Mouse (Mus musculus) kidney, adult 11 months (tissue): ENCODE measurements at regions not wholly inside any gene's neighbourhood (a gene's known extent, or its start where the extent isn't known, plus 50 kb on each side); places are given as distances from the start of the nearest gene placed in this dataset.

Experiments used
- DNase-seq: peaks from one replicate; pipeline ENCODE4 v3.0.0; 2022

DNA sequence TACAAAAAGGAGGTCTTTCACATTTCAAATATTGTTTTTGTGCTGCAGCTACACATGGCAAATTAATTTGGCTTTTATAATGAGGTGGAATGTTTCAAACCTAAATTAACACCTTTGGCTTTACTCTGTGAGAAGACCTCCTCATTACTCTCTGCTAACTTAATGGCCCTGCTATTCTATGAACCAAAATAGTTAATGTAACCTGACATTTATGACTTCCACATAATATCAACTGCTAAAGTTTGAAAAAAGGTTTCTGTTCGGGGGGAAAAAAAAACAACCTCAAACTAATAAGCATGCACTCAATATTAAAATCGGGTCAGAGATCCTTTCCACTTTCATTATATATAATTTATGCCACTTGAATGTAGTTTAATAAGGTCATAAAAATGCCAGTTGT is 197.2 kb upstream of the Cep162 start:
- no peak for DNase-seq

DNA sequence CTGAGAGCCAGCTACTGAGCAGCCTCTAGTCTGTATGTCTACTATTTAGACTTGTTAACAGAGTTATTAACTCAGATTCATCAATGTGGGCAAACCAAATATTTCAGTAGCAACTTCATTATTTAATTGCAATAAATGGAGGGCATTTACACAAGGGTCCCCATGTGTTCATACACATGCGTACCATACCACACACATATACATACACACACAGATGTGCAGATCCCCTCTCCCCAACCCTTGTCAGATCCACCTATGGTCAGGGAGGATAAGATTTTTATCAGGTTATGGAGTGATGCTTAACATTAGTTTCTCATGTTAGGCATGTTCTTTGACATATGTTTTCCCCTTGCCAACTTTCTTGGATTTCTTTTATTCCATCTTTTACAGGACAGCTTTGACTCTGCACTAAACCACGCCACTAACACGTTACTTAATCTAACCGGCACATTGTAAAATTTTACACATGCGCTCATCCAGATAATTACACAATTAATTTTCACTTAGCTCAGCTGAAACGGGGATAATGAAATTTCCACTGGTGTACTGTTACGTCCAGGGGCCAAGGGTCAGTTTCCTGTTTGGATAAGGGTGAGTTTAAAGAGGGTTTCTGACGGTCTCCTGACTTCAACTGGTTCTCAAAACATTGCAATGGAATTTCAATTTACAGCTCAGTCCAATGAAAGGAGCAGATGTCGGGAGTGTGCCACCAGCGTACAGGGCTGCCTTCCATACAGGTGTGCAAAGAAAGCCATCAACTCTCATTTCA is 188.3 kb upstream of the Cep162 start:
- DNase-seq: no peak

DNA sequence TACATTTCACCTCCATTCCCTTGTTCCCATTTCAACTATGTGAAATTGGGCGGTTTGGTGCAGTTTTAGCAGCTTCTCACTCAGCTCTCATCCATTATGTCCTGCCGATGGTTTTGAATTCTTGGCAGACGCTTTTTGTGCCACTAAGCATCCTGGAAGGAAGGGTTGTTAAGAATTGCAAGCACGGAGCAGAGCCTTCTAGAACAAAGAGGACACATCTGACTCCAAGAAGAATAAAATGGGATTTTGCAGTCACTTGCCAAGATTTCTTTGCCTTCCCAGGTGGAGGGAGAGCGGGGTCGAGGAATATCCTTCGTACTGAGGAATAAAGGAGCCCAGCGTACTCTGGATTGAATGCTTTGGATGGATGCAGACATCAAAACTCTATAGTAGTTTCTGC is 176.7 kb upstream of the Cep162 start:
- DNase-seq: no peak

DNA sequence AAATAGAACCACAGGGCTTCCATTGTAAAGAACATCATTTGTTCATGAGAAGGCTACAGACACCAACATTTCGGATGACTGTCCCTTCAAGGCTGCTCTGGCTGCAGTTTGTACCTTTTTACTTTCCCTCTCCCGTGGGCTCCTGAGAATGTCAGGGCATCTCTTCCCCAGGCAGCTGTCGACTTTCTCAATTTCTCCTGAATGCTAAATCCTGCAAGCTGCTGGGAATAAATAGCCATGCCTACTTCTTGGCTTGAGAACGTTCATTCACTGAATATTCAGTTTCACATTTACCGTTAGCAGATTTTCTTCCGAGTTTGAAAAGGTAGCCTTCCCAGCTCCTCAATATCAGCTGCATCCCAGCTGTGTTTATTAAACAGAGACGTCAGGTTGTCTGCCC is 176.2 kb upstream of the Cep162 start:
- no peak for DNase-seq

DNA sequence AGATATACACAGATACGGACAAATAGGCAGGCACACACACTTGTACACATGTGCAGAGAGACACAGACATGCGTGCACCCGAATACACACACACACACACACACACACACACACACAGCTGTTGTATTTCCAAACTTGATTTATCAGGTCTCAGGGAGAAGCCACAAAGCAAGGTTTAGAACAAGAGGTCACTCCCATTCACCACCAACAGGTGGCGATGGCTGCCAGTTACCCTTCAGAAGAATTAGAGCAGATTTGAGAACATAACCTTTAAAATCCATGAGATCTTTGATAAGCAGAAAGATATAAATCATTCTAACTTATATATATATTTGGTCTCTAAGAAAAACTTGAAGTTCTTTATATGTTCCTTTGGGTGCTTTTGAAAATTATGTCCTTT is 169.9 kb upstream of the Cep162 start:
- DNase-seq: no peak

DNA sequence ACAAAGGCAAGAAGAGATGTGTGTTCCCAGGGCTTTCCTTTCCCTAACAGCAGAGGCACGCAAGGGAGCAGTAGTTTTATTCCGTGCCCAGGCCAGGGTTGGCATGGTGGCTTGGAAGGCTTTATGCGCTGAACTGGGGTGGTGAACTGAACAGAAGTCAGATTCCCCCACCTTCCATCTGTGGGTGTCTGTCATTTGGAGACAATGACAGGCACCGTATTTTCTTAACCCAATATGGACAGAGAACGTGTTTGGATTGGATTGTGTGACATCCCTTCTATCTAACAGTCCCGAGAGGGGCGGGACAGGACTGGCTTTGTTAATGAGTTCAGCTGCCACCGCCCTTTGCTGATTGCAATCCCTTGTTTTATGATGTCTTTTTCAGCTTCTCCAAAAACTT is 165.8 kb upstream of the Cep162 start:
- no peak for DNase-seq

DNA sequence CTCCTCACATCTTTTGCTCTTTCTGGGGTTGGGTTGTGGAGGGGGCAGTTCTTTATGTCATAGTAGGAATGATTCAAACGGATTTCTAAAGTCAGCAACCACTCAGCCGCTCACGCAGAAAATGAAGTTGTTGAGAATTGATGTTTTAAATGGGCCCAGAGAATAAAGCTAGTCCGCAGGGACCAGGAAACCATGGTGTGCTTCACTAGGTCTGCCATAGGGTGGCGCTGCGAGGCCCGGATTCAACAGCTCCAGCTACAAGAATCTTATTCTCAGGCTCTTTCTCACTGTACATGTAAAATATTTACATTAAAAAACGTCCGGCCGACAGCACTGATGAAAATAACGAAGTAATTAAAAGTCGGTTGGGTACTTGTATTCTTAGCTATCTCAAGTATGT is 164.0 kb upstream of the Cep162 start:
- DNase-seq: no peak

DNA sequence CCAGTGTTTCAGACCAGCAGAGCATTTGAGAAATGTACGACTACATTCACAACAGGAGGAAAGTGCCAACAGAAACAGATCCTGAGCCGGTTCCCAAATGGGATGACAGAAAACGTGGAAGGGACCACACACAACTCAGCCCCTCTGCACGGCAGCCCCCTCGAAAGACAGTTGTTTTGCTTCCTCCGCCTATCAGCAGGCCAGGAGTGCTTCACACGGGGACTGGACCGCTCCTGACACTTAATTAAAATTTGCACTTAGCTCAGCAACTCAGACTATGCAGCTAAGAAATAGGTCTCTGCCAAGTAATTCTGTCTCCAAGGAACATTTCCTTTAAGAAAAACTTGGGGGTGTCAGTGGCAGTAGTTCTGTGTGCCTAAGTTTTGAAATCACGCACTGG is 157.6 kb upstream of the Cep162 start:
- DNase-seq: no peak

DNA sequence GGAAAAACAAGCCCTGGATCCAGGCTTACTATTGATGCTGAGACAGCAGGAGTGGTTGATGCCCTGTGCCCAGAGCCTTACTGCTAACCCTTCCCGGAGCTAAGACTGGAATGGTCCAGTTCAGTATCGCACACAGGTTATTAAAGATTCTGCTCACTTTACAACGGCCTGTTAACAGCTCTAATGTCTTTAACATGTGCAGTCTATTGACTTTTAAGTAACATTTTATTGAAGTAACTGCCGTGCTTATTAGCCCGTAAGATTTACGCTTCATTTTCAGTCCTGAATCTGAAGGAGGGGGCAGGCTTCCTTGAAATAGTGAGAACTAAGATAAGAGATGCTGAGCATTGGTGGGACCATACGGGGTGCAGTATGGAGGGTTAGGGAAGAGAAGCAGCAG is 155.7 kb upstream of the Cep162 start:
- no peak for DNase-seq

DNA sequence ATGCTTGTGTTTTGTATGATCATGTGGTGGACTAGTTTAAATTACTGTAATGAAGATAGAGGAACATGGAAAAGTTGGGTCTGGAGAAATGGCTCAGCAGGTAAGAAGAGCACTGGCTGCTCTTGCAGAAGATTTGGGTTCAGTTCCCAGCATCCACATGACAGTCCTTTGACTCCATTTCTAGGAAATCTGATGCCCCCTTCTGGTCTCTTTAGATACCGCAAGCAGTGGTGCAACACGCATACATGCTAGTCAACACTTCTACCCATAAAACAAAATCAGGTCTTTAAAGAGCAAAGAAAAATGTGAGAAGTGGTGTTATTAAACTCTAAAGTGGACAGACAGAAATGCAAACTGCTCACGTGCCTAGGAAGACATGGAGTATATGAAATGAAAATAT is 154.4 kb upstream of the Cep162 start:
- DNase-seq: no peak

DNA sequence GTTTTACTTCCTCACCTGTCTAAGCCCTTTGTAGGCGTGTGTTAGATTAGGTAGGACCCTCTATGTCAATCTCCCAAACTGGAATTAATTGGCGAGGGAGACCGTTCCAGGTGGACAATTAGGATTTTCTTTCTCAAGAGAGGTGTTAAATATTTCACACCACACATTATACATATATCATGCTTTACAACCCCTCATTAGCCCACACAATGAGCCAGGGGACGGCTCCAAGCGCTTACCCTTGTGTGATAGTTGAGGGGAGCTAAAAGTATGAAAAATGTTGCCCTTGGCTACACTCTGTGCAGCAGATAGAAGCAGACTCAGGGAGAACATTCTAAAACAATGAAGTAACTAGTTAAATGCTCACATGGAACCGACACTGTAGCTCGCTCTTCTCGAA is 153.5 kb upstream of the Cep162 start:
- DNase-seq: no peak

DNA sequence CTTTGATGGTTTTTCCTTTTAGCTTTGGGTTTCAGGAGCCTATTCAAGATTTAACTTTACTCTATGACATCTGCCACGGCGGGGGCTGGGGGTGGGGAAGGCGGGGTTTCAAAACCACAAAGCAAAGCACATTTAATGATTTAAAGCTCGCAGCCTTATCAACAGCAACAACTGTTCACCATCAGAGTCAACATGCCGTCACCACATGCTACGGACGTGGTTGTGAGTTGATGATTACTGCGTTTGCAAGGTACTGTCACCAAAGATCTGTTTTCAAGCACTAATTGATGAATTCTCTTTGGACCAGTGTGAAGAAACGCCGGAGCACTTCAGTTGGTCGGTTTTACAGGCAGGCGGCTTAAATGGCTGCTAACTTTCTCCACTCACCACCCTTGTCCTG is 151.1 kb upstream of the Cep162 start:
- DNase-seq: no peak

DNA sequence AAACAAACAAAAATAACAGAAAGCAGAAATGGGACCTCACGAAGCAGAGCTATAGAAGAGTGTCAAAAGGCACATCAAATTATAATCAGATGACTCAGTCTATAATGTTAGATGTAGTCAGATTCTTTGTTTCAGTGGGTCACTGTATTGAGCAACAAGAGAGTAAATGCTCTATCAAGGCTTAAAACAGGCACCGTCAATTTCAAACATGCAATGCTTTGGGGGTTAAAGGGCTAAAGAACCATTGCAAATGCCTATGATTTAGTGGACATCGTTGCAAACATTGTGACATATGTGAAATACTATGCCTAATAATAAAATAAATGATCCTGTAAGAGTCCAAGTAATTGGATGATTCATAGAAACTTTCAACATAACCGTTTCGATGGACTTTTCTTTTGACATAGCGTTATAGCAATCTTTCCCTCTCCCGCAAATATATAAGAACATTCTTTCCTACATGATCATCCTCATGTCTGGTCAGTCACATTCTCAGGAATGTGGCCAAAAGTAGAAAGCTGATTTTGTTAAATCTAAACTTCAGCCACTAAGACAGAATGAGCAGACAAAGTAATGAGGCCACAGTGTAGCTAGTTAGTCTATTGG is 149.9 kb upstream of the Cep162 start:
- no peak for DNase-seq

DNA sequence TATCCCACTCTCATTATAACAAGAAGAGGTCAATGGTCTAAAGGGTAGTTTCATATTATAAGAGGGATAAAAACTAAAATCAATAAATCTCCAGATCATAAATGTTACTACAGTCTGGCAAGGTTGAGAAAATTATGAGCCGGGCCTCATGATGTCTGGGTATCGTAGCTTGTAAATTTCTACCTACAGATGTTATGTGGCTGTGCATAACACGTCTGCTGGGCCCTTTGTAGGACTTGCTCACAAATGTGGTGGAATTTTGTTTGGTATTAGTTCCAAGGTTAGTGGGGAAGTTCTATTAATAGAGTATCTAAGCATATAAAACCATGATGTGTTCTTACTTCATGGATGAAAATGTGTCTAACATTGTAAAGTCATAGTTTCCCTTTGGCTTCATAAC is 146.7 kb upstream of the Cep162 start:
- DNase-seq: no peak

DNA sequence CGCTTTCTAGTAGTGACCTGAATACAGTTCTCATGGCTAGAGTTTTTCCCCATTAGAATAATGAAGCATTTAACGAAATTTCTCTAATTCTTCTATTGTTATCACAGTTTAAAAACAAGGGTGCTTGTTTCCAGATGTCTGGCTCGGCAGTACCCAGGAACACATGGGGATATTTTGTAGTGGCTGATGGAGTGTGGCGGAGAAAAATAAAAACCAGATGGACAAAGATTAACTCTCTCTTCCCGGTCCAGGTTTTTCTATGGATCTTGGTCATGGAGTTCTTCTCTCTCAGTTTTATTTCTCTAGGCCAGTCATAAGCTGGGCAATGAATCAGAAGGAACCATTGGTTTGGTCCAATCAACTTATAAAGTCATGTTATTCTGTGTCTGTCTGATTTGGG is 132.2 kb upstream of the Cep162 start:
- no peak for DNase-seq

DNA sequence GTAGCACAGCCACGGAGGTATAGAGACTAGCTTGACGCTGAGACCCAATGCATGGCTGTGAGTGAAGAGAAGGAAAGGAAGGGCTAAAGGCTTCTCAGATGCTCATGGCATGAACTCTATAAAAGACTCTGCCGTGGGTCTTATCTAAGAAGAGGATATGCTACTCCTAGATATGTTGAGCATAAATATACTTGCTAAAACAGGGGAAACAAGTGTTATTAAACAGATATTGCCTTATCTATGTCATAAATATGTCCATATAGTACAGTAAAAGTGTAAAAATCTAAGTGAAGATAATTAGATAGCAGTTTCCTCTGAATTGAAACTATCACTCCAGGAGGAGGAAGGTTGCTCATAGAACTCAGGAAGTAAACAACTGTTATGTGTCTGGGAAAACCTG is 128.2 kb upstream of the Cep162 start:
- DNase-seq: no peak

DNA sequence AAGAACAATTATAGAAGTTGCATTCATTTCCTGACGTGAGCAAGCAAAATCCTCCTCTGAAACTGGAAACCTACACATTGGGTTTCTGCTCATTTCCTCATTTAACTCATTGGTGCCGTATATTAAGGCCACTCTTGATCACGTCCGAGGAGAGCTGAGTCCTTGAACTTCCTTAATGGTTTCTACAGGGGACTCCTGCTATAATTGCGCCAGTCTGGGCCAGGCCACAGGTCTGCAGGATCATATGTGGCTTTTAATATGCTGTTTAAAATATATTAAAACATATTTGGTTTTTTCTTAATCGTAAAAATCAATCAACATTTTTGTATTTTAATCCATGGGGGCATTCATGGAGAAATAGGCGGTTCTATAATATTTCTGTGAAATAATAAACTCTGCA is 122.6 kb upstream of the Cep162 start:
- DNase-seq: no peak

DNA sequence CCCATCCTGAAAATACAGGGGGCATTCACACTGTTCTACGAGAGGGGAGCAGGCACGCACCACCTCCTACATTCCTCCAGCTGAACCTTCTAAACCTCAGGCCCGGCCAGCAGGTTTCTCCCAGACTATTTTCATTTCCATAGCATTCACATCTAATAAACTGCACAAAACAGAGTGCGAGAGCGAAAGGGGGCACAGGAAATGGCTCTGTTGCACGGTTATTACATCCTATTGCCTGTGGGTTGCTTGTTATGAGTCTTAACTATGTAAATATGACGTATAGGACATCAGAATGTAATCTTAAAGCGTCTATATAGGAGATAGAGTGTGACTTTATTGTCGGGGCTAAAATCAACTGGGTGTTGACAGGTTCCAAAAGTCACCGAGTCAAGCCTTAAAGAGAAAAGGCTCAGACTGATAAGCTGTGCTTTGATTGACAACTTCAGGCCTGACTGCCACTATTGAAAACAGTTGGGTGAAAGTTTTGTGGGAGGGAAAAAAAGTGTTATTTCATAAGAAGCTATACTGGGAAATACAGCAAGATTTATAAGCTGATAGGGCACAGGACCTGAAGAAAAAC is 121.5 kb upstream of the Cep162 start:
- no peak for DNase-seq

DNA sequence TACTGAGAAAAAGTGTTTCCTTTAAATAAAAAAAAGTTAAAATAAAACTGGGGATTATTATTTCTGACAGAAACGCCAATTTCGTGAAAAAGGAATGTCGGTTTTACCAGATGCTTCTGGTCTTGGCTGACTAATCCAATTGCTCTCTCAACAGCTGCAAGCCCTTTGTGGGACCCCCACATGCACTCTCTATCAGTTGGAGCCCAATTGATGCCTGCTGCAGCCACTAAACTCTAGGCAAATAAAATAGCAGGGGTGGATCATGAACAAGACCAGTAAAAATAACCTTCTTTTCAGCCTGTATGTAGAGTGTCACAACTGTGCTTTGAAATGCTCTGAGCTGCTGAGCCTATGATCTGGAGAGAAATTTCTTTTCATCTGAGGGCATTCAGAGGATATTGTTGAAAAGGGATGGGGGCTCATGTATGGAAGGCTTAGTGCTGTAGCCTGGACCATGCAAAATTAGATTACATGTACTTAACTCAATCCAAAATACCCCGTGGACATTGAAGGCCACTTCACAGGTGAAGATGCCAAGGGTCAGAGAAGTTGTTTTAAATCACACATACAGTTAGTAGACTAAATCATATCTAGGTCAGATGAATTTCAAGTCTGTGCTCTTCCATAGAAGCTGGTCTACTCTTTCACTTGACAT is 117.0 kb upstream of the Cep162 start:
- DNase-seq: no peak

DNA sequence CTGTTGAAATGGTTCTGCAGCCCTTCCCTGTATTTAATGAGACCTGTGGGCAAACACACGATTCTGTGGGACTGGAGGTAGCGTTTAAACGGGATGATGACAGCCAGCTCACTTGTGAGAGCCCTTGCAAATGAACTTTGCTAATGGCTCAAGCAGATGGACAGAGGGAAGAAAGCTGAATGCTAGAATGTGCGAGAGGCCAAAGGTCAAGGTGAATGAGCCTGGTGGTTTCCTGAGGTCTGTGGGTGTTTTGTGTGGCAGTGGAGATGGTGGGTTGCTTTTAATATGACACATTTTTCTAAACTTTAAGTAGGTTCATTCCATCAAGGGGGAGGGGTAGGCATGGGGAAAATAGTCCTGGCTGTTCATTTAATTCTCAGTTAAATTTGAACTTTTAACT is 113.7 kb upstream of the Cep162 start:
- DNase-seq: no peak

DNA sequence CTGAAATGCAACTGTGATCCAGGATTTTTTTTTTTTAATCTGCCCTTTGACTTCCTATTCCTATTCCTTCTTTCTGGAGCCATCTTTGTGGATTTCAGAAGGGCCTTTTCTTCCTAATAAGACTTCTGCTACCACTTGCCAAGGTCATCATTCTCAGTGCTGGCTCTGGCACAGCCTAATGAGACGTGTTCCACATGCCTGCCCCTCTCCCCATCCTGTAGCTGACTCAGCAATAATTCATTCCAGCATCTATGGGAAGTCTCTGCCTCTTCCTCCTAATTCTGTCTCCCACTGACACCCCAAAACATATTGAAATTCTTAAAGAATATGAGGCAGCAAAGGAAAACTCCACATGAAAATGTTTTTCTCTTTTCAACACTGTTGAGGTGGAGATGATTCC is 91.7 kb upstream of the Cep162 start:
- DNase-seq: no peak

DNA sequence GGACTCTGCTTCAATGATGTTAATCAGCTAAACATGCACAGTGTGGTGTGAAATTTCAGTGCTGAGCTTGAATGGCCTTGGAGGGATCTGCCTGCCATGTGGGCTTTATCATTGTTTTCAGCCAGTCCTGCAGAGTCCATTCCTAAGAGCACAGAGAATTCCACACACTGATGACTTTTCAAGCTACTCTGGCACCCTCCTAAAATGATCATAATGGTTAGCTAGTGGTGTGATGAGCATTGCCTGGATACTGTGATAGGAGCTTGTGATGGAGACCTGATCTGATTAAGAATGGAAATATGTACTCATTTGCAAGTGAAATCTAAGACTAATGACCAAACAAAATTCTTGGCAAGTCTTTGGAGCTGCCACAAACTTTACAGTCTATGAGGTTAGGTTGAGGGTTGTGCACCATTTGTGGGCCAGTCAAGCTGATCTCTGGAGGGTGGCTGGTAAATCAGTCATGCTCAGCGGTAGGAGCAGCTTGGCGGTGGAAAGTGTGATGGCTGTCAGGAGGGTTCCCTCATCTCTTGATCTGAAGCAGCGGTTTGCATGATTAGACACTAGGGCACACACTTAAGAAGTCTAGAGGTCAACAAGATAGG is 91.0 kb upstream of the Cep162 start:
- DNase-seq: no peak

DNA sequence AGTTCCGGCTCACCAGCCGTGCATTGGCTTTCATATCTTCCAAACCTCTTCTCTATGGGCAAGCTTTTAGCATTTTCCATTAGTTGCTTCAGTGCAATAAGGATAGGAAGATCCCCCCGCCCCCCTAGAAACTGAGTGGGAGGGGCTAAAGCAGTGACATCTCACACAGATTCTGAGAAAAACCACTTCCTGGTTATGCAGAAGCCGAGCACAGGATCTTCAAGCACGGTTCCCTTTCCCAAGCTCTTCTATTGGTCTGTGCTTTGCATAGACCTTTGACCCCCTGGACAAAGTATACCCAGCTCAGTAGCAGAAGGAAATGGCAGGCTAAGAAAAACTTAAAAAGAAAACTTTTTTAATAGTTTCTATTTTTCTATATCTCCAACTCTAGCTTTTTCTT is 86.1 kb upstream of the Cep162 start:
- no peak for DNase-seq
